Mouse (Mus musculus) myocyte (in vitro differentiated cells): ENCODE results near the gene Olfr12.

Experiments used
- MAX ChIP-seq: IDR thresholded peaks from one replicate; pipeline ENCODE4 v1.6.1; 2011; ENCODE audit warnings: low read depth, mild to moderate bottlenecking, control low read depth
- MYOD1 ChIP-seq, 3 experiments: IDR thresholded peaks; one replicate each; pipeline ENCODE4 v1.6.1; 2011; ENCODE audit warnings: control low read depth in 2 of 3, low read depth in 2 of 3, mild to moderate bottlenecking in 2 of 3, moderate library complexity in 1 of 3; ENCODE audit not compliant: insufficient read length in 2 of 3, control insufficient read depth in 1 of 3
- POLR2A ChIP-seq: IDR thresholded peaks from one replicate; pipeline ENCODE4 v1.6.1; 2011; ENCODE audit warnings: low read depth, mild to moderate bottlenecking, control low read depth, moderate library complexity; ENCODE audit not compliant: insufficient read length
- POLR2AphosphoS2 ChIP-seq: IDR thresholded peaks from one replicate; pipeline ENCODE4 v1.6.1; 2011; ENCODE audit warnings: low read depth, control low read depth; ENCODE audit not compliant: insufficient read length
- REST ChIP-seq: IDR thresholded peaks from one replicate; pipeline ENCODE4 v1.6.1; 2011; ENCODE audit warnings: mild to moderate bottlenecking, control low read depth, moderate library complexity; ENCODE audit not compliant: insufficient read depth, insufficient read length
- SRF ChIP-seq: IDR thresholded peaks from one replicate; pipeline ENCODE4 v1.6.1; 2011; ENCODE audit warnings: low read depth; ENCODE audit not compliant: control insufficient read depth, insufficient read length
- TCF12 ChIP-seq: IDR thresholded peaks from one replicate; pipeline ENCODE4 v1.6.1; 2011; ENCODE audit warnings: mild to moderate bottlenecking, control low read depth; ENCODE audit not compliant: poor library complexity, insufficient read depth, severe bottlenecking
- TCF3 ChIP-seq: IDR thresholded peaks from one replicate; pipeline ENCODE4 v1.6.1; 2011; ENCODE audit warnings: low read depth, control low read depth; ENCODE audit not compliant: insufficient read length
- USF1 ChIP-seq: IDR thresholded peaks from one replicate; pipeline ENCODE4 v1.6.1; 2011; ENCODE audit warnings: low read depth, mild to moderate bottlenecking, control low read depth, moderate library complexity

GRCm38 (mm10) chr1:92646601-92647000 is 29.0 kb downstream of the Olfr12 start:
- no peak for TF ChIP-seq POLR2A
- no peak for TF ChIP-seq TCF3
- no peak for TF ChIP-seq POLR2AphosphoS2
- no peak for TF ChIP-seq USF1
- TF ChIP-seq SRF = no peak
- no peak for TF ChIP-seq TCF12
- no peak for TF ChIP-seq MAX
- TF ChIP-seq REST = no peak
- TF ChIP-seq MYOD1 (IDR thresholded peaks at IDR 0.05; ENCODE audit: control insufficient read depth in 1 of 3, insufficient read length in 2 of 3, low read depth in 2 of 3) = no peak
